ENCODE assay signal across 8 mouse cellular contexts in the genomic region with DNA sequence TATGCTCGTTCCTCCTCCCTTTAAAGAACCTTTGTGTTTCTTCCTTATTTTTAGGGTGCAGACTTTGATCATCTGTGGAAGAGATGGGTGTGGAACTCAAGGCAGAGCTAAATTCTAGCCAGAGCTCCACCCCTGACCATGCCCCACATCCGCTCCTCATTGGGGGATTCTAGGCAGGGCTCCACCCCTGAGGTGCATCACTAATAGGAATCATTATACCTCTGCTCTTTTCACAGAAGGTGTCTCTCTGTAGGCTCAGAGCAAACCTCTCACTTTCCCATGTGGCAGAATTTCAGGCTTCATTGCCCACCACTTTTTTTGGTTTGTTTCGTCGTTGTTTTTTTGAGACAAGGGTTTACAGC. TPM values are rescaled to one million over a fixed set of nuclear protein-coding genes. Genes with fewer than 3 reads are reported as not detected.
A peak's percentile ranks its signal among the peaks of the same experiment; 100 is the strongest.
DNase-seq lines count a peak whose midpoint lies in the region; ATAC-seq lines count a peak whose summit lies in the region.

No protein-coding gene starts in this region.

- no peak for DNase-seq in forebrain, embryonic 10.5 days (ENCODE audit: extremely low spot score, low spot score)
- DNase-seq in forebrain, embryonic 14.5 days (ENCODE audit: low spot score) = no peak
- DNase-seq in thymus, postnatal 14 days = peak; percentile 63
- DNase-seq in urinary bladder, postnatal 14 days (ENCODE audit: low spot score) = no peak
- DNase-seq in left cerebral cortex, postnatal 25 days (ENCODE audit: low spot score in 2 of 2) = no peak

- intact Hi-C loops in left cerebral cortex, postnatal 25 days (cut with DNase I) = loop anchor here (1.0 to 5.0 kb wide), 3 partner anchors 29 to 82 kb away; partner anchors contain the start of genes Csnk1g2 and Klf16

- H3K4me3 ChIP-seq in forebrain, embryonic 10.5 days = peak overlapping the region; percentile 1; the same call in 1 of the 2 replicates
- H3K4me3 ChIP-seq in forebrain, embryonic 14.5 days (ENCODE audit: low read depth, low read length) = no peak overlapping the region
- no peak overlapping the region for H3K4me3 ChIP-seq in midbrain, embryonic 12.5 days
- no peak overlapping the region for H3K4me3 ChIP-seq in midbrain, embryonic 13.5 days (replicated peaks)
- H3K4me3 ChIP-seq in limb, embryonic 15.5 days = 0 out of 2 replicates have a peak overlapping the region, but pooled peaks have one; percentile 14

- no peaks in the 10 kb centered on the region for H3K36me3 ChIP-seq in forebrain, embryonic 10.5 days (replicated peaks)
- no peaks in the 10 kb centered on the region for H3K36me3 ChIP-seq in forebrain, embryonic 14.5 days (ENCODE audit: control insufficient read depth, insufficient read depth, low read length)
- H3K36me3 ChIP-seq in midbrain, embryonic 12.5 days = no peaks in the 10 kb centered on the region
- no peaks in the 10 kb centered on the region for H3K36me3 ChIP-seq in midbrain, embryonic 13.5 days
- H3K36me3 ChIP-seq in limb, embryonic 15.5 days = no peaks in the 10 kb centered on the region

- H3K4me2 ChIP-seq in forebrain, embryonic 14.5 days (ENCODE audit: low read length) = no peak overlapping the region
- H3K4me2 ChIP-seq in midbrain, embryonic 12.5 days (replicated peaks) = no peak overlapping the region
- H3K4me2 ChIP-seq in midbrain, embryonic 13.5 days (replicated peaks) = no peak overlapping the region
- H3K4me2 ChIP-seq in limb, embryonic 15.5 days = no peak overlapping the region

- no peak overlapping the region for H3K9ac ChIP-seq in forebrain, embryonic 14.5 days (ENCODE audit: low read length)
- H3K9ac ChIP-seq in midbrain, embryonic 12.5 days (replicated peaks) = no peak overlapping the region
- H3K9ac ChIP-seq in midbrain, embryonic 13.5 days (replicated peaks) = no peak overlapping the region
- no peak overlapping the region for H3K9ac ChIP-seq in limb, embryonic 15.5 days

- ATAC-seq in forebrain, embryonic 14.5 days = no peak
- no peak for ATAC-seq in midbrain, embryonic 12.5 days (ENCODE audit: low FRiP score, low read depth)
- no peak for ATAC-seq in midbrain, embryonic 13.5 days
- no peak for ATAC-seq in limb, embryonic 15.5 days (ENCODE audit: insufficient number of reproducible peaks, low FRiP score, low TSS enrichment, low read depth)

- 75% methylated on average over 4 of the region's 4 CpGs for WGBS in forebrain, embryonic 10.5 days
- WGBS in forebrain, embryonic 14.5 days = 78% methylated on average over 4 of the region's 4 CpGs
- WGBS in midbrain, embryonic 12.5 days = 80% methylated on average over 4 of the region's 4 CpGs
- WGBS in midbrain, embryonic 13.5 days = 72% methylated on average over 4 of the region's 4 CpGs
- WGBS in limb, embryonic 15.5 days = 53% methylated on average over 4 of the region's 4 CpGs

- H3K27ac ChIP-seq in forebrain, embryonic 10.5 days = peak overlapping the region; percentile 66; the same call in 1 of the 2 replicates
- no peak overlapping the region for H3K27ac ChIP-seq in forebrain, embryonic 14.5 days (ENCODE audit: low read depth, low read length)
- H3K27ac ChIP-seq in midbrain, embryonic 12.5 days (replicated peaks) = 0 out of 2 replicates have a peak overlapping the region, but pooled peaks have one; percentile 22
- H3K27ac ChIP-seq in midbrain, embryonic 13.5 days = no peak overlapping the region
- H3K27ac ChIP-seq in limb, embryonic 15.5 days = peak overlapping the region; percentile 17; the same call in 1 of the 2 replicates

- H3K9me3 ChIP-seq in forebrain, embryonic 10.5 days = no peaks in the 10 kb centered on the region
- no peaks in the 10 kb centered on the region for H3K9me3 ChIP-seq in forebrain, embryonic 14.5 days (replicated peaks; ENCODE audit: control insufficient read depth, low read length)
- H3K9me3 ChIP-seq in midbrain, embryonic 12.5 days = no peaks in the 10 kb centered on the region
- no peaks in the 10 kb centered on the region for H3K9me3 ChIP-seq in midbrain, embryonic 13.5 days
- no peaks in the 10 kb centered on the region for H3K9me3 ChIP-seq in limb, embryonic 15.5 days

- H3K4me1 ChIP-seq in forebrain, embryonic 10.5 days = peaks cover 59% of the 10 kb centered on the region
- peaks cover 8% of the 10 kb centered on the region for H3K4me1 ChIP-seq in forebrain, embryonic 14.5 days (ENCODE audit: control insufficient read depth, insufficient read depth, low read length)
- H3K4me1 ChIP-seq in midbrain, embryonic 12.5 days = peaks cover 27% of the 10 kb centered on the region
- H3K4me1 ChIP-seq in midbrain, embryonic 13.5 days (replicated peaks) = peaks cover 33% of the 10 kb centered on the region
- H3K4me1 ChIP-seq in limb, embryonic 15.5 days = peaks cover 40% of the 10 kb centered on the region

- no peaks in the 10 kb centered on the region for H3K27me3 ChIP-seq in forebrain, embryonic 10.5 days (ENCODE audit: poor library complexity, severe bottlenecking)
- no peaks in the 10 kb centered on the region for H3K27me3 ChIP-seq in forebrain, embryonic 14.5 days (replicated peaks; ENCODE audit: control insufficient read depth, insufficient read depth, low read length)
- H3K27me3 ChIP-seq in midbrain, embryonic 12.5 days = no peaks in the 10 kb centered on the region
- H3K27me3 ChIP-seq in midbrain, embryonic 13.5 days = no peaks in the 10 kb centered on the region
- H3K27me3 ChIP-seq in limb, embryonic 15.5 days = no peaks in the 10 kb centered on the region

RNA-seq across cellular contexts. Expression of gene Btbd2, which starts 2.0 kb away (rescaled TPM):
- polyA plus RNA-seq in forebrain, embryonic 10.5 days (2016; fragmentation: Nextera tagmentation; extraction: Ambion mirVana) = 71.6 and 78.1 TPM in 2 replicates
- 42.6 and 52.2 TPM in 2 replicates for polyA plus RNA-seq in forebrain, embryonic 14.5 days (2014; fragmentation: Nextera tagmentation; extraction: Ambion mirVana)
- polyA plus RNA-seq in midbrain, embryonic 12.5 days (2016; fragmentation: Nextera tagmentation; extraction: Ambion mirVana) = 82.7 and 95.3 TPM in 2 replicates
- 60.9 and 80.6 TPM in 2 replicates for polyA plus RNA-seq in midbrain, embryonic 13.5 days (2015; fragmentation: Nextera tagmentation; extraction: Ambion mirVana)
- polyA plus RNA-seq in limb, embryonic 15.5 days (2015; fragmentation: Nextera tagmentation; extraction: Ambion mirVana) = 54.7 and 68.2 TPM in 2 replicates
- total RNA-seq in left cerebral cortex, postnatal 25 days (2021) = 10 to 100 TPM; 91.7 to 92.7 TPM

RNA-seq across cellular contexts. Expression of gene Mknk2, which starts 19.1 kb away (rescaled TPM):
- 91.0 and 100 TPM in 2 replicates for polyA plus RNA-seq in forebrain, embryonic 10.5 days (2016; fragmentation: Nextera tagmentation; extraction: Ambion mirVana)
- polyA plus RNA-seq in forebrain, embryonic 14.5 days (2014; fragmentation: Nextera tagmentation; extraction: Ambion mirVana) = 43.1 and 49.1 TPM in 2 replicates
- polyA plus RNA-seq in midbrain, embryonic 12.5 days (2016; fragmentation: Nextera tagmentation; extraction: Ambion mirVana) = 83.6 and 86.5 TPM in 2 replicates
- 49.6 and 60.1 TPM in 2 replicates for polyA plus RNA-seq in midbrain, embryonic 13.5 days (2015; fragmentation: Nextera tagmentation; extraction: Ambion mirVana)
- 90.1 and 97.5 TPM in 2 replicates for polyA plus RNA-seq in limb, embryonic 15.5 days (2015; fragmentation: Nextera tagmentation; extraction: Ambion mirVana)
- 10 to 100 TPM; 35.3 to 44.0 TPM for total RNA-seq in left cerebral cortex, postnatal 25 days (2021)

RNA-seq across cellular contexts. Expression of gene Csnk1g2, which starts 36.2 kb away (rescaled TPM):
- 123 and 133 TPM in 2 replicates for polyA plus RNA-seq in forebrain, embryonic 10.5 days (2016; fragmentation: Nextera tagmentation; extraction: Ambion mirVana)
- polyA plus RNA-seq in forebrain, embryonic 14.5 days (2014; fragmentation: Nextera tagmentation; extraction: Ambion mirVana) = 35.9 and 49.2 TPM in 2 replicates
- polyA plus RNA-seq in midbrain, embryonic 12.5 days (2016; fragmentation: Nextera tagmentation; extraction: Ambion mirVana) = 180 and 194 TPM in 2 replicates
- polyA plus RNA-seq in midbrain, embryonic 13.5 days (2015; fragmentation: Nextera tagmentation; extraction: Ambion mirVana) = 73.8 and 115 TPM in 2 replicates
- polyA plus RNA-seq in limb, embryonic 15.5 days (2015; fragmentation: Nextera tagmentation; extraction: Ambion mirVana) = 126 and 148 TPM in 2 replicates
- 100 to 1,000 TPM; 222 to 247 TPM for total RNA-seq in left cerebral cortex, postnatal 25 days (2021)

RNA-seq across cellular contexts. Expression of gene Mob3a, which starts 43.0 kb away (rescaled TPM):
- polyA plus RNA-seq in forebrain, embryonic 10.5 days (2016; fragmentation: Nextera tagmentation; extraction: Ambion mirVana) = 53.9 and 54.7 TPM in 2 replicates
- 35.7 and 37.2 TPM in 2 replicates for polyA plus RNA-seq in forebrain, embryonic 14.5 days (2014; fragmentation: Nextera tagmentation; extraction: Ambion mirVana)
- 60.4 and 67.0 TPM in 2 replicates for polyA plus RNA-seq in midbrain, embryonic 12.5 days (2016; fragmentation: Nextera tagmentation; extraction: Ambion mirVana)
- 58.3 and 58.5 TPM in 2 replicates for polyA plus RNA-seq in midbrain, embryonic 13.5 days (2015; fragmentation: Nextera tagmentation; extraction: Ambion mirVana)
- 55.8 and 57.7 TPM in 2 replicates for polyA plus RNA-seq in limb, embryonic 15.5 days (2015; fragmentation: Nextera tagmentation; extraction: Ambion mirVana)
- 10 to 100 TPM; 13.4 to 15.8 TPM for total RNA-seq in left cerebral cortex, postnatal 25 days (2021)

RNA-seq across cellular contexts. Expression of gene Izumo4, which starts 43.2 kb away (rescaled TPM):
- 7.7 and 10.9 TPM in 2 replicates for polyA plus RNA-seq in forebrain, embryonic 10.5 days (2016; fragmentation: Nextera tagmentation; extraction: Ambion mirVana)
- 16.0 and 21.5 TPM in 2 replicates for polyA plus RNA-seq in forebrain, embryonic 14.5 days (2014; fragmentation: Nextera tagmentation; extraction: Ambion mirVana)
- 24.9 and 29.9 TPM in 2 replicates for polyA plus RNA-seq in midbrain, embryonic 12.5 days (2016; fragmentation: Nextera tagmentation; extraction: Ambion mirVana)
- 37.8 and 39.2 TPM in 2 replicates for polyA plus RNA-seq in midbrain, embryonic 13.5 days (2015; fragmentation: Nextera tagmentation; extraction: Ambion mirVana)
- 25.9 and 31.0 TPM in 2 replicates for polyA plus RNA-seq in limb, embryonic 15.5 days (2015; fragmentation: Nextera tagmentation; extraction: Ambion mirVana)
- 10 to 100 TPM; 35.9 to 42.5 TPM for total RNA-seq in left cerebral cortex, postnatal 25 days (2021)

Comparison
In these comparisons a context has a peak if more than half of its experiments do, and no peak if none do; other contexts are left out.
1. H3K27ac ChIP-seq: peak in forebrain, embryonic 10.5 days (single experiment), midbrain, embryonic 12.5 days (single experiment) and limb, embryonic 15.5 days (single experiment); none in forebrain, embryonic 14.5 days (single experiment) and midbrain, embryonic 13.5 days (single experiment).
2. H3K4me3 ChIP-seq: peak in forebrain, embryonic 10.5 days (single experiment) and limb, embryonic 15.5 days (single experiment); none in forebrain, embryonic 14.5 days (single experiment), midbrain, embryonic 12.5 days (single experiment) and midbrain, embryonic 13.5 days (single experiment).